Mouse (Mus musculus): Measurements from ENCODE around the gene Zdhhc18.

The Zdhhc18 gene

DNA sequence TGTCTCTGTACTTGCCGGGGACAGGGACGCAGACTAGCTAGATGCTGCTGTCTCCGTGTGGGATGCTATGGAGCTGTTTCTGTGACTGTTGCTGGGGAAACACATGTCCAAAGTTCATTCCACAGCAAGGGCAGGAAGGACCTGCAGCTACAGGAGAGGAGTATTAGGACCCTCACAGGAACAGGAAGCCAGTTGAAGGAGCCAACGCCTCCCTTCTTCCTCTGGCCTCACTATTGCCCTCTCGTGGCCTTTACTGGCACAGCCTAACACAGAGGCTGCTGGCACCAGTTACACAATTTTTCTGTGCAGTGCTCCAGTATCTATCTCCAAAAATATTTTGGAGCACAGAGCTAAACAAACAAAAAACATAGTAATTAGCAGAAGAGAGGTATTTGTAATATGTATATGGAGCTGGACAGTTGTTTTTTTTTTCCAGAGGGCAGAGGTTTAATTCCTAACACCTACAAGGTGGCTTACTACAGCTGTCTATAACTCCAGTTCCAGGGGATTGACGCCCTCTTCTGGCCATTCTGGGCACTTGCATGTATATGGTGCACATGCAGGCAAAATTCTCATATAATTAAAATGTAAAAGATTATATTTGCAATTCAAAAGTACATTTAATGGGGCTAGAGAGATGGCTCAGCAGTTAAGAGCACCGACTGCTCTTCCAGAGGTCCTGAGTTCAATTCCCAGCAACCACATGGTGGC lies at the start of gene Zdhhc18:
Gene Zdhhc18 (minus strand): TSS at position 166 of the 711 bp plus-strand sequence.
- peak; percentile 92 for DNase-seq (ENCODE audit: low read depth, low spot score)

DNA sequence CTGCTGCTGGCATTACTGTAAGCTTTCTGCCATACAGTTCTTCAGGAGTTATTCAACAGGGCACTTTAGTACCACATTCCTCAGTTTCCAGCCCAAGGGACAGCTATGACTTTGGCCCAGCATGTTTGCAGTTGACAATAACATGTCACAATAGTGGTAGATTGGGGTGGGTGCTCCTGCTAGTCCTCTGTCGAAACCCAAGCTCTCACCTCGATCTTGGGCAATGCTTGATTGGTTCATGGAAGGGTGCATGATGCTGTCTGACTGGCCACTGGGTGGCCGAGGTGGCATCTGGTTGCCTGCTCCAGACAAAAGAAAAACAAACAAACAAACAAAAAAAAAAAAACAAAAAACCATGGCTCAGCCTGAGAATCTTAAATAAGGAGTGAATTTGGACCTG lies 45.4 kb upstream of the Zdhhc18 start:
- DNase-seq (ENCODE audit: low read depth, low spot score) = no peak

DNA sequence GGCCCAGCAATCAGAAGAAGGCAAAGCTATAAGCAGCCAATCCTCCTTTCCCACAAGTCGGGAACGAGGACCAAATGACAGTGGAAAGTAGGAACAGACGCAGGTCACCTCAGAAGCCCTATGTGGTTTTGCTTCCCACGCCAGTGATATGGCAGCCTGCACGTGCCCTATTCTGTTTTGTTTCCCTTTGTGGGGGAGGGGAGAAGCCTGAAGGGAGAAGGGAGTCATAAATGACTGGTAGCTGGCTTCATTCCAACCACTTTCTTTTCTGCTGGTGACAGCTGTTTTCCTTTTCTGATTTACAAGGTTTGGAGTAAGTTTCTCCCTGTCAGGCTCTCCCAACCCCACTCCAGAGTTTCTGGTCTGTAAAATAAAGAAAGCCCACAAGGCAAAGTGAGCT lies 40.3 kb upstream of the Zdhhc18 start:
- DNase-seq (ENCODE audit: low read depth, low spot score) = no peak

DNA sequence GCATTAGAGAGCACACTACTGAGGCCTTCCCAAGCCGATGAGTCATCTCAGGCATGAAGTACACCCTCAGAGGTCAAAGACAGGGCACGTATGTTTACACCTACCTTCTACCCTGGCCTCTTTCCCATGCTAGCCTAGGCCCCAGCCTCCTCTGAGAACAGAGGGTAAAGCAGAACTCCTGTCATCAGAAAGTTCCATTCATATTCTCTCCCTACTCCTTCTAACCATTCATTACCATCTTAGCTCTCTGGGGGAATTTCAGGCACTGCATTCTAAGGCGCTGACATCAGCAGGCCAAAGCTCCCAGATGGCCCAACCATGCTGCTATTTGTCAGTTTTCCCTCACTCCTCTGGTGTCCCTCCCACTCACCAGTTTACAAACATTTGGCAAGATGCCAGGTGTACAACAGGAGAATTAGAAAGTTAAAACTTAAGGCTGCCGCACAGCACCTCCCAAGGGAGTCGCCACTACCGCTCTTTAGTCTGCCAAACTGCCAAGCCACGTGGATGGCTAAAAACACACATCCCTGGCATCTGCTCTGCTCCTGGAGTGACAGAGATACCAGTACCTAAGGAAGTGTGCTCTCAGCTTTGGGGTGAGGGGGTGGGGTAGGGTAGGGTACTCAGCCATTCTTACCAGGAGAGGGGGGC lies 38.6 kb upstream of the Zdhhc18 start:
- peak; percentile 56 for DNase-seq (ENCODE audit: low read depth, low spot score)

DNA sequence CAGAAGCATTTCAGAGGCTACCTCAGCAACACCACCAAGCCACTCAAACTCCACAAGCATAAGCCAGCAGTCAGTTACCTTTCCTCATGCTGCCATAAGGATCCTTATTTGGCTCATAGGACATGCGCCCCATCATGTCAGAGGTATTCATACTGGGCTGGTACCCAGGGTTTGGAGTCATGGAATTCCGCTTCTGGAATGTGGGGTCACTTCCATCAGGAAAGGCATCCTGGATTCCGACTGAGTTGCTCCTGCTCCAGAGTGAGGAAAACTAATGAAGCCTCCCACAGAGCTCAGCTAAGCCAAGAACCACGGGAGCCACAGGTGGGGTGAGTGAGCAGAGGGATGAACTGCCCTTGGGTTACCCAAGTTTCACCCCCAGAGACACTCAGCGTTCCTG lies 37.2 kb upstream of the Zdhhc18 start:
- DNase-seq (ENCODE audit: low read depth, low spot score) = no peak

DNA sequence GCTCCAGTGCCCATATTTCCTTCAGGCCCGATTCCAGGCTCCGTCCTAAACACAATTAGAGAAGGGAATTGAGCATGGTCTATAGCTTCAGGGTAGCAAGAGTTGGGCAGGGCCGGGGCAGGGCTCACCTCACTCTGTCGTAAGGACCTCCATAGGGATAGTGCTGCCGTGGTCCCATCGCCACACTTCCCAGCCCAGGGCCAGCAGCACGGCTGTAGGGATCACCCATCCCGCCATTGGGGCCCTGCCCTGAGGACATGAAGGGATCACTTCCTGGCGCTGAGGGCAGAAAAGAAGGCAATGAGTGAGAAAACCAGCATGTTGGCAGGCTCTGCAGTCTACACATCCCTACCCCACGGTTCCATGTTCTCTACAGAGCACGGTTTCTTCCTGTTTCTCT lies 36.6 kb upstream of the Zdhhc18 start:
- DNase-seq (ENCODE audit: low read depth, low spot score) = no peak

DNA sequence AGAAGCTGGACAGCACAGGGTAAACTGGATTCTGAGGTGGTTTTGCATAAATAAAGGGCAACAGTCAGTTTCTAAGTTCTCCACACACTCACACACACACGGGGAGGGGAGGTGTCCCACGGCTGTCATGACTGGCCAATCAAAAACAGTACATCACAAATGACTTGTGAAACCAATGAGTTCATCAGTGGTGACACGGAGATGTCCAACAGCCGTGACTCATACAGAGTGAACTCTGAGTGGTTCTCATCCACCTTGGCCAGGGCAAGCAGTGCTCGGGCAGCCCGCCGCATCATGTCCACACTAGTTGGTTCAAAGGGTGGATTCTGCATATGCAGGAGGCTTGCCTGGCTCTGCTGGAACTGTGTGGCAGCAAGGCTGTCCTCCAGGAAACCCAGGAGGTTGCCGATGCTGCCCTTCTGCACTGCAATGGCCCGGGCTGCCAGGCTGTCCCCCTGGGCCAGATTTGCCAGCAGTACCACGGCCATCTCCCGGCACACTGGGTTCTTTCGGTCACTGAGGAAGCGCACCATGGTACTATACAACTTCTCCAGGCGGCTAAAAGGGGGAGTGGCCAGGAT lies 30.3 kb upstream of the Zdhhc18 start:
- DNase-seq (ENCODE audit: low read depth, low spot score) = no peak

DNA sequence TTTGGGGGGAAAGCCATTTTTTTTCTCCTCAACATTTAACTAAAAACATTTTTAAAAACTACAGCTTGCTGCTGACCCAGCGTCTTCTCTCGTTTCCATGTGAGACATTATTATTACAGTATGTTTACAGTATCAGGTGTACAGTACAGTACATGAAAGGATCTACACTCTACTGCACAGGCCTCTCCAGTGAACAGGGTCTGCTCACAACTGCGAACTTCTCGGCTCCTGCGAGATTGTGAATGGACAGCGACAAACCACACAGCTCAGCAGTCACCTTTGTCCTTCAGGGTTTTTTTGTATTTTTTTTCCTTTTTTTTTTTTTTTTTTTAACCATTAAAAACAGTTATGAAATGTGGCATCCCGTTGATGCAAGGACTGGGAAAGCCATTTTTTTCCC lies 29.7 kb upstream of the Zdhhc18 start:
- no peak for DNase-seq (ENCODE audit: low read depth, low spot score)

DNA sequence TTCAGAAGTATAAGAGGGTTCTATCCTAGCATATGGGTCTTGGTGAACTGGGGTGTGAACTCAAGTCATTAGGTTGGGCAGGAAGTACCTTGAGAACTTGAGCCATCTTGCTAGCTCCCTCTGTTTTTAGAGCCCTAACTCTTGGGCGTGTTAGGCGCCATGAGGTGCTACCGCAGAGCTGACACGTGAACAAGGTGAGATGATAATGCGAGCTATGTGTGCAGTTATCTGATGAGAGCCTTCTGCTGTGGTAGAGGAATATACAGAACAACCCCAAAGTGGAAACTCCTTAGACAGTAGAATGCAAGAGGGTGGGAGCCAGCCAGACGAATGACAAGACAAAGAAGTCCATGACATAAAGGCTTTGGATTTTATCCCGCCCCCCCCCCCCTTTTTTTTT lies 27.3 kb upstream of the Zdhhc18 start:
- DNase-seq (ENCODE audit: low read depth, low spot score) = no peak

DNA sequence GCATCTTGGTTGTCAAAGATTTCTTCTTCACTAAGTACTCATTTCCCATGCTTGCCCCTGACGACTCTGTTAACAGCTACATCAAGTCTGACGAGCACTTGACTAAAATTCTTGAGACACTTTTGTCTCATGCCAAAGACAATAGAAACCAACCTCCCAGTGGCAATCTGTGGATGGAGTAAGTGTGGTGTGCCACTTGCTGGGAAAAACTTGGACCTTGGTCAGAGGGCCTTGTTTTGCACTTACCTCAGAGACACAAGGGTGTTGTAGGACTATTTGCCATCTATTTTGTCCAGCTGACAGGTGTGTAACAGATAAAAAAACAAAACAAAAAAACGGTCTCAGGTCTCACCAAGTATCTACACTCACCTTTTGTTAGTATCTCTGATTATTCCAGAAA lies 26.2 kb upstream of the Zdhhc18 start:
- no peak for DNase-seq (ENCODE audit: low read depth, low spot score)

DNA sequence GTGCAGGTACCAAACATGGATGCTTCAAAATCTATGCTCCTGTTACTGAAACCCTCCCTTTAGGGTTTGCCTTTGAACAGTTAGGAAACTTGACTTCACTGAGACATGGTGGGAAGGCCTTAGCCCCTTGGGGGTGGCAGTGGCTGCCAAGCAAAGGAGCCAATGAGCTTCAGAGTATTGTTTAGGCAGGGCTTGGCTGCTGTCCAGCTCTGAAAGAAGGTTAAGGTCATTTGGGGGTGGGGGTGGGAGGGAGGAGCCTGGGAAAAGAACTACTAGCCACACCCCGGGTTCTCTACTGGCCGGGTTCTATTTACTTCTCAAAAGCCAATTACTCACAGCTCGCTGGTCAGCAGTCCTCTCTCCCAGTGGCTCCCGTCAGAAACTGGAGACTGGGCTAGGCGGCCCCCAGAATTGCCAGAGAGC lies 25.7 kb upstream of the Zdhhc18 start:
- DNase-seq (ENCODE audit: low read depth, low spot score) = peak; percentile 98

DNA sequence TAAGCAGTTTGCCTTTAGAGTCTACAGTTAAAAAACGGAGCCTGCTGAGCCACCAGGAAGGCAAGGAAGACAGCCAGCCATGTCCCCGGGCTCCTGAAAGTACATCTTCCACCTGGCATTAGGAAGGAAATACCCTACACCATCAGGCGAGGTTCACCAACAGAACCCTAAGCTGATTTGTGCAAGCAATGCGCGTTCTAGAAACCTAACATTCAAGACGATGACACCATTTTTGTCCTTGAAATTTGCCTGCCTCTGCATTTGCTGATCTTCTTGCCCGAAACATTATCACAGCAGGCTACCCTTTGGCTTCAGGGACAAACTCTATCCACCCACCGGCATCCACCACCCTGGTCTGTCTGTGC lies 24.4 kb upstream of the Zdhhc18 start:
- no peak for DNase-seq (ENCODE audit: low read depth, low spot score)

DNA sequence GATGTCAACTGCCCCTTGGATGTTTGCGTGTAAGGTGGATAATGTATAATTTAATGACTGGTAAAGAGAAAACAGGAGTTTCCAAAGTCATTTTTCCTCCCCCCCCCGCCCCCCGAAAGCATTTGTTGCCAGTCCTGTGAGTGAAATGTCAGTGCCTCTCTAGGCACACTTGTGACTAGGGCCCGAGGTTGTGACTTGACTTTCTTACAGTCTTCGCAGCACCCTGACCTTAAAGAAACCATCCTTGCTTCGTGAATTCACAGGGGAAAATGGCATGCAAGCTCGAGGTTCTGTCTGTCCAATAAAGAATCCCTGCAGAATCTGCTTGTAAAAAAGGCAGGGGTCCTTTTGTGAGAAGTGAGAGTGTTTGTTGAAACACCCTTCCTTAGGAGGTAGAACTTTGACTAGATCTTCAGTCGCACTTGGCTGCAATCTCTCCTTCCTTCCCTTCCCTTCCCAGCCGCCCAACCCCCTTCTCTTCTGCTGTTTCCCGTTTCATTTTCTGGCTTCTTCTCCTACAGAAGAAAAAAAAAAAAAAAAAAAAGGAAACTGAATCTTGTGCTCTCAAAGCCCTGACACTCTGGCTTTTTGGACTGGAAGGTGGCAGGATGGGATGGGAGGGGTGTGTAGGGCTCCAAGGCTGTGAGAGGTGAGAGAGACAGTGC lies 23.8 kb upstream of the Zdhhc18 start:
- no peak for DNase-seq (ENCODE audit: low read depth, low spot score)

DNA sequence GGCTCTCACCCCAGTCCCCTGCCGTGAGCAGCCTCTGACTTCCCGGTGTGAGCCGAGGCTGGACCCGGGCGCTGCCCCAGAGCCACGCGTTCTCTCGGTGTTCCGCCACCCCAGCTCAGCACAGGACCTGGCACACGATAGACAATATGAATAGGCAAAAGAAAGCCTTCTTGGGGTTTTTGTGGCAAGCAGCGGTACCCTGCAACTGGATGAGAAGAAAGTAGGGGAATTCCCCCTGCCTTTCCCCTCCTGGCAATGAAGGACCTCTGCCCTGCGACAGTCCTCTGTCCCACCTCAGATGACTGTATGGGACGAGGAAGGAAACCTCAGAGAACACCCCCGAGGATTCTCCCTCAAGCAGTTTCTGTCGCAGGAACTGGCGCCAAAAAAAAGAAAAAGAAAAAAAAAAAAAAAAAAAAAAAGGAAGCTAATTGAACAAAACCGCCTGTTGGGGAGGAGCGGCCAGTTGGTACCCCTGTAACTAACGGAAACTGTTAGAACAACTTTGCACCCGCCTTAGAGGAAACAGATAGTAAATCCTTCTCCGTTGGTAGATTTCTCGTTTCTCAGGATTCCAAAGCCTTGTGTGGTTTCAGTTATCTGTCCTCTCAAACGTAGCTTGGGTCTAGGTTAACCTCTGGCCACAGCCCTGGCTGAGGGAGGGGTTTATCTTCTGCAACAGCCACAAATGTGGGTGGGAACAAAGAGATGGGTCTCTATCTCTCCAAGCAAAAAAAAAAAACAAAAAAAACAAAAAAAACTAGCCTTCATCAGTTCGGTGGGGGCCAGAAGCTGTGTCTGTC lies 23.1 kb upstream of the Zdhhc18 start:
- peak; percentile 75 for DNase-seq (ENCODE audit: low read depth, low spot score)

DNA sequence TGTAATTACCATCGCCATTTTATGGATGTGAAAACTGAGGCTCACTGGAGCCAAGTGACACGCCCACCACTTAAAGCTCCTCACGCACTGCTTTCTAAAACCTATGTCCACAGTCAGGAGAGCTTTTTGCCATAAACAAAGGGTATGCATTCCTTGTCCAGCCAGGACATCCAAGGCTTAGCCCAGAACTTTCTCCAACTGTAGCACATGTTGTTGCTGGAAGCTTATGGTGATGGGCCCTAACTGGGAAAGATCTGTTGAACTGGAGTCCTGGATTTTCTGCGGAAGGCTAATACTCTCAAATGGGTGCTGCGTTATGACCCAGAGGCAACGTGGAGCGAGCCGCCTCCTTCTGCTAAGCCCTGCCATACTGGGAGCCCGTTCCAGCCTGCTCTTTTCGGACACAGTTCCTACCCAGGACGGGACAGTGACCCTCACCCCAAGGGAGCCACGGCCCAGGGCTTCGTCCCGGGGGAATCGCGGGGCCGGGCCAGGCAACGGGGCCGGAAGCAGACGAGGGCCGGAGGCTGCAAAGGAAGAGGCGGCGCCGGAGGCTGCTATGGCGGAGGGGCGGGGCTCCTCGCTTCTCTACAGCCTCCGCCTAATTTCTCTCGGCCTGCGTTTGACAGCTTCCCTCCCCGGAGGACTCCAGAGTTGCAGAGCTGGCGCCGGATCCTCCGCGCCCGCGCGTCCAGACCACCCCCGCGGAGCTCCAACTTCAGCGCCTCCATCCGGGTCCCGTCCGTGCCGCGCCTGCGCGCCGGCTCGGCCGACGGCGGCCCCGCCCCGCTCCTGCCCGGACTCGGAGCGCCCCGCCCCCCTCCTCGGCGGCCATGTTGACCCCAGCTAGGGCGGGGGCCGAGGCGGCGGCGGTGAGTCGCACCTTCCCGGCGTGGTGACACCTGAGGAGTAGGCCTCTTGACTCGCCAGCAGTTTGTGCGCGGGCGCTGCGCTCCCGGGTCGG lies 22.2 kb upstream of the Zdhhc18 start, which contains the start of gene Pigv:
Gene Pigv (minus strand): TSS at position 767 of the 964 bp plus-strand sequence.
- peak; percentile 90 for DNase-seq (ENCODE audit: low read depth, low spot score)

DNA sequence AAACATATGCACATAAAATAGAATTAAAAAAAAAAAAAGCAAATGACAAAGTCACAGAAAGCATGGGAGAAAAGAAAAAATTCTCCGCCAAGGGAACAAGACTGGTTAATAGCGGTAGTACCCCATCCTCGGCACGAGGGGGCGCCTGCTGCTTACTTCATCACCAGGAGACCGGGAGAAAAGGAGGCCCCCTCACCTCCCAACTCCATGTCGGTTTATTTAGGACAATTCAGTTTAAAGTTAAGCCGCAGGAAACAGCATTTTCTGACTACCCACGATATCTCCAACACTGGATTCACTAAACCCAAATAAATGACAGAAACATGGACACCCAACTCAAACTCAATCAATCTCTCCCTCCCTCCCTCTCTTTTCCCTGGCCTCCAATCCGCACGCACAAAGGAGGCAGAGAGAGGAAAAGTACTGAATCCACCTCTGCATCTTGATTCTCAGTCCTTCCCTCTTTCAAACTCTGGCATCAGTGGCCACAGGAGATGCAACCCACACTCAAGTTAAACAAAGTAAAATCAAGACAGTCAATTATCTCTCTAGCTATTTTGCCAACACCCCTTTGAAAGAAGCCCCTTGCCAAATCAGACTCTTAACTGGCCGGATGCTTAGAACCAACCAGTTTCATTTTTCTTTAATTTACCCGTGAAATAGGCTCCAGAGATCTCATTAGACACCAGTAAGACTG lies 21.4 kb upstream of the Zdhhc18 start:
- peak; percentile 87 for DNase-seq (ENCODE audit: low read depth, low spot score)

DNA sequence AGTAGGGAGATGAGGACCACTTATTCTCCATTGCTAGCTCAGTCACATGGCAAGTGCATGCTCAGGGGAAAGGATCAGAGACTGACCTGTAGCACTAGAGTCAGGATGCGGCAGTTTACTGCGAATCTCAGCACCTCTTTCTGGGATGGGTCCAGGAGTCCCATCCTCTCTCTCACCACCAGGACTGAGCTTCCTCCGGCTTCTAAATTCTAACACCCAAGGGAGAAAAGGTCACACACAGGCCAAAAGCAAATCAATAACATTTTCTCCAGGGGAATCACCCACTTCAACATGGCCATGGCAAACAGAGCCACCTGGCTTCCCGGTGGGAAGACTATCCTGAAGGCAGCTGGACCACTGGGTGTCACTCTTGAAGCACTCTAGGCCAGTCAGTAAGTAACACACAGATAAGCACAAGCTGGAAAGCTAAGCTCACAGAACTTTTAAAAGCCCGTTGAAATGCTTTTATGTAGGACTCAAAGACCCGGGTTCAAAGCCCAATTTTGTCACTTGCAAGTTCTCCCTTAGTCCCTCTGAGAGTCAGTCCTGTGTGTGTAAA lies 19.8 kb upstream of the Zdhhc18 start:
- no peak for DNase-seq (ENCODE audit: low read depth, low spot score)

DNA sequence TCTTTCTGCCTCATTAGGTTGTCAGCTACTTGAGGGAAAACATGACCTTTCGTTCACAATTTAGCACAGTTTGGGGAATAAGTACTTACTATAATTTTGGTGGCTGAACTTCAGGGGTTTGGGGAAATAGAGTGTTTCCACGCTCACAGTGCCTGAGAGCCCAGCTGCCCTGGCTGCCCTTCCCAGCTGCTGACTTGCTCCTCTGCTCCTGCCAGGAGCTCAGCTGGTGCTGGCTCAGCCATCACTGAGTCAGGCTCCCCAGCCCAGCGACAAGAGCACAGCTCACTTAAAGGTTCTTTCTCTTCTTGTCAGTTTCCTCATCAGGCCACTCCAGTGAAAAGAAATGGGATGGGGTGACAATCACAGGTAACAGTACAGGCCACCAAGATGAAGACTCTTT lies 18.6 kb upstream of the Zdhhc18 start:
- no peak for DNase-seq (ENCODE audit: low read depth, low spot score)

DNA sequence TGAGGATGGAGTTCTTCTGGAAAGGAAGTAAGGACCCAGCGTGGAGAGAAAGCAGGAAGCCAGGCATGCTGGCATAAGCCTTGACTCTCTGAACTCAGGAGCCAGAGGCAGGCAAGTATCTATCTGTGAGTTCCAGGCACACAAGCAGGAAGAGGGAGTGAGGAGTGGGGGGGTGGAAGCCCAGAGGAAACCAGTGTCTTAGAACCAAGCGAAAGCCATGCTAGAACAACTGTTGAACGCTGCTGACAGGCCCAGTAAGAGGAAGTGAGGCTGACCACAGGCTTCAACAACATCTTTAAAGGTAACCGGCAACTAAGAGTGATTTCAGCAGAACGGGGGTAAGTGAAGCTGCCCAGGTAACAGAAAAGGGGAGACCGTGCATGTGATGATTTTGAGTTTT lies 16.2 kb upstream of the Zdhhc18 start:
- no peak for DNase-seq (ENCODE audit: low read depth, low spot score)

DNA sequence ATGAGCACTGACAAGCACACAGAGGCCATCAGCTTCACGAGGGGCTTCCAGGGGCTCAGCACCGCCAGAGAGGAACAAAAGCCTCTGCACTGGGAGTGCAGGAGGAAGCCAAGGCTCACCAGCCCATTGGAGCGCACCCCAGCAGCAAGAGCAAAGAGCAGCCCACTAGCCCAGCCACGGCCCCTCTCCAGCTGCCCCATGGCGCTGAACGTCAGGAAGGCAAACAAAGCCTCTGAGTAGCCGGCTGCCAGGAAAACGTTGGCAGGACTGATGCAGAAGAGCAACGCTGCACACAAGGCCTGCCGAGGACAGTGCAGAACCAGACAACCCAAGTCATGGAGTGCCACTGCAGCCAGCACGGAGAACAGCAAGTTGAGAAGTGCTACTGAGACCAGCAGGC lies 15.2 kb upstream of the Zdhhc18 start:
- no peak for DNase-seq (ENCODE audit: low read depth, low spot score)

Data from R1 (cell line).